Mouse (Mus musculus): Measurements from ENCODE around the gene Fmo4.

DNA sequence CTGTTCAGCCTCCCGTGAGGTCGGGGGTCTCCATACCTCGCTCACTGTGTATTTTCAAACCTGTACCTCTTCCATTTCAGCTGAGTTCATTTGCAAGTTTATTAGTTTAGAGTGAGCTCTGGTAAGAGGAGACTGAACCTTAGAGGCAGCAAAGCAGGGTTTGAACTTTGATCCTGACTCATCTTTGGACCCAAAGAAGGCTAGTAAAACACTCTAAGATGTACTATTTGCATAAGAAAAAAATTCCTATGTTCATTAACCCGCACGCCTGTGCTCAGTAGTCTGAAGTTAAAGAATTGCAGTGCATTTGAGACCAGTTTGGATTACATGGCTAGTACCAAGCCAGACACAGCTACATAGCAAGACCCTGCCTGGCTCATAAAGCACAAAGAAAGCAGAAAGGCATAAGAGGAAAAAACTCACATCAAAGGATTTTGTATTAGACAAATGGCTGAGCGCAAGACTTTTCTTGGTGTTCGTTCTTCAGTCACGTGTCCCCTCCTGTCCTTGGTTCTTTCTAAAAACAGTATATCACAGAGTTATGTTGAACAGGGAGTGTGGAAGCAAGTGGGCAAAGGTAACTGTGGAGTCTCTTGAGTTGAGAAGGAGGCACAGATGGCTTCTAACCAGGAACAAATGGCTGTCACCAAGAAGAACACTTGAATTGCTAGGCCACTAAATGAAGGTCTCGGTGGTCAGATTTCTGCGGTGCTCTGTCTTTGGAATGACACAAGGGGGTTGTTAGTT is 1.8 kb upstream of the Fmo4 start:
- TF ChIP-seq CTCF (conservative IDR thresholded peaks at IDR 0.05; ENCODE audit: insufficient read depth, insufficient read length, low read depth, low read length) (no peak), POLR2A (IDR thresholded peaks at IDR 0.05; ENCODE audit: low read depth, low read length) (no peak)
